Mouse (Mus musculus) bone marrow macrophage, adult 2 months (primary cell): ENCODE data around the gene Fn1.

Source experiments
- CTCF ChIP-seq: IDR thresholded peaks from 2 replicates; pipeline ENCODE4 v1.5.1; 2012; ENCODE audit warnings: low read depth, mild to moderate bottlenecking, low read length, moderate library complexity
- POLR2A ChIP-seq: IDR thresholded peaks from 2 replicates; pipeline ENCODE4 v1.6.1; 2012; ENCODE audit warnings: mild to moderate bottlenecking, low read depth, low read length, borderline replicate concordance

GRCm38 (mm10) chr1:71680046-71680672 lies 27.2 kb upstream of the Fn1 start:
- TF ChIP-seq CTCF (no peak), POLR2A (no peak)
